Mouse (Mus musculus) hindbrain, embryonic 11.5 days (tissue): ENCODE results near the gene Srgap2. TPM values are rescaled to one million over a fixed set of nuclear protein-coding genes. Genes with fewer than 3 reads are reported as not detected.

Experiments used
- ATAC-seq: fragments of 200-750 bp; cut with Nextera tagmentation; 2 replicates; pipeline ENCODE4 v1.8.0; 2017; ENCODE audit warnings: mild to moderate bottlenecking, moderate TSS enrichment, moderate library complexity; ENCODE audit not compliant: low FRiP score
- DNase-seq: peaks from one replicate; pipeline ENCODE4 v3.0.0-alpha.2; 2015; ENCODE audit warnings: low spot score
- H3K27ac ChIP-seq: fragments of 300-500 bp; sonication (generic); 2 replicates; pipeline ENCODE4 v1.5.1; 2014; ENCODE audit warnings: mild to moderate bottlenecking, low read depth, low read length
- H3K27me3 ChIP-seq: fragments of 300-500 bp; sonication (generic); 2 replicates; pipeline ENCODE4 v1.6.1; 2014; ENCODE audit warnings: mild to moderate bottlenecking, low read length, moderate library complexity, mixed read lengths; ENCODE audit not compliant: control insufficient read depth, insufficient read depth
- H3K36me3 ChIP-seq: fragments of 300-500 bp; sonication (generic); 2 replicates; pipeline ENCODE4 v1.6.1; 2014; ENCODE audit warnings: mild to moderate bottlenecking, low read length, moderate library complexity, mixed read lengths; ENCODE audit not compliant: control insufficient read depth, insufficient read depth
- H3K4me1 ChIP-seq: fragments of 300-500 bp; sonication (generic); replicated peaks from 2 replicates; pipeline ENCODE4 v1.6.1; 2014; ENCODE audit warnings: low read length, mixed read lengths; ENCODE audit not compliant: control insufficient read depth, insufficient read depth
- H3K4me2 ChIP-seq: fragments of 300-500 bp; sonication (generic); replicated peaks from 2 replicates; pipeline ENCODE4 v1.6.1; 2014; ENCODE audit warnings: mild to moderate bottlenecking, low read depth, low read length
- H3K4me3 ChIP-seq: fragments of 300-500 bp; sonication (generic); 2 replicates; pipeline ENCODE4 v1.5.1; 2014; ENCODE audit warnings: low read depth, low read length
- H3K9ac ChIP-seq: fragments of 300-500 bp; sonication (generic); 2 replicates; pipeline ENCODE4 v1.6.1; 2014; ENCODE audit warnings: low read depth, low read length
- H3K9me3 ChIP-seq: fragments of 300-500 bp; sonication (generic); 2 replicates; pipeline ENCODE4 v1.6.1; 2016; ENCODE audit warnings: low read length; ENCODE audit not compliant: control insufficient read depth
- WGBS: fragments of 180-500 bp; shearing (Covaris S2); extraction: QIAGEN DNeasy Blood & Tissue Kit; methylation state at CpG from one replicate; pipeline ENCODE4 v1.1.7; 2014; 5-methylcytosine and 5-hydroxymethylcytosine counted together
- polyA plus RNA-seq: library from polyadenylated mRNA; unstranded; fragments of >200 nt; fragmentation: Nextera tagmentation; extraction: Ambion mirVana; gene quantifications from 2 replicates; pipeline ENCODE4 v1.2.1, GENCODE M21; 2014

Srgap2 gene
- polyA plus RNA-seq, 1 experiment from 2014 or later: 24.8 TPM

DNA sequence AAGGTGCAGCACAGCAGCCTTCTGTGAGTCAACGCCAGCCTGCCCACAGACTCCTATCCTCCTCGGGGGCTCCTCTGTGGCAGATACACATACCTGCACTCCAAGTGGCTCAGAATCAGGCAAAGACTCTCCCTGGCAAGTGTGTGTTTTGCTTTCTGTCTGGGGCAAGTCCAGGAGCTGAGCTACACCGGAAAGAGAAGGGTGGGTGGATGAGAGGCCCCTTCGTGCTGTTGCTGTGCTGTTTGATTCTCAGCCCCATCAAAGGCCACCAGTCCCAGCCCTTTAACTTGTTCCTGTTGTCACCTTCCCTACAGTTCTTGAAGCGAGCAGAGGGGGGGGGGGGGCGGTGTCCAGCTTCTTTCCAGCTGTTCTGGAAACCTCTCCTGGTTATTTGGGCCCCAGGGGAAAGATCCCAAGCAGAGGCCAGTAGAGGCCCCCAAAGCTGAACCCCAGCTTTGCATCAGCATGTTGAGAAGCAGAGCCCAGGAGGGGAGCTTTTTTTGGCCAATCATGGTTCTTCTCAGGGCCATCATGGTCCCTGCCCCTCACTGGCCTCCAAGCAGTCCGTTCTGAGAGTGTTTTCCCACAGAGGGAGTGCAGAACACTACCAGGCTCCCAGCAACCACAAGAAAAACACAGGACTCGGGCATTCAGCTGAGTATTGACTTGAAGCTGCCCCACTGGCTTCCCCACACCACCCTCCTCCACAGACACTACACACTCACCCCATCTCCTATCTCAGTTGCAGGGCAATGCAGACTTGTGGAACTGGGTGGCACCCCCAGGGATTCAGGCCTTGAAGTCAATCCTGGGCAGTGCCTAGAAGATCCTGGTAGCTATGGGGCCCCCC is 248.3 kb downstream of the Srgap2 start:
- H3K4me1 ChIP-seq: no peaks in the 10 kb centered on the region
- 45% methylated on average over 8 of the region's 8 CpGs for WGBS
- H3K9me3 ChIP-seq: no peaks in the 10 kb centered on the region
- H3K9ac ChIP-seq: no peak overlapping the region
- no peaks in the 10 kb centered on the region for H3K27me3 ChIP-seq
- ATAC-seq (no peak), DNase-seq (no peak)
- H3K4me3 ChIP-seq: no peak overlapping the region
- no peak overlapping the region for H3K27ac ChIP-seq
- H3K4me2 ChIP-seq: no peak overlapping the region
- no peaks in the 10 kb centered on the region for H3K36me3 ChIP-seq

DNA sequence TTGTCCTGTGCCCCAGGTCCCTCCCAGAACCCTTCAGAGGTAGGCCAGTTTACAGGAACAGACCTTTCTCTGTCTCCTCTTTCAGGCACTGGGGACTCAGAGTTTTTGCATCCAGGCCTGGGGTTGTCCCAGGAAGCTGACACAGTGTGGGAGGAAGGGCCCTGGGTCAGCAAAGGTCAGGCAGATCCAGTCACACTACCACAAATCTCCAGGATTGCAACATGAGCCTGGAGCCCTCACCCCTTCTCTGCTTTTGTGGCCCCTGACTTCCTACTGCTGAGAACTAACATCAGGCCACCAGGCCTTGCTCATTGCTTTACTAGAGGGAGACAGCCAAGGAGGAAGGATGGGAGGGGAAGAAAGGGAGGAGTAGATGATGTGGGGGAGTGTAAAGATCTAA is 250.3 kb downstream of the Srgap2 start:
- Histone ChIP-seq H3K9ac (no peak overlapping the region), H3K27ac (no peak overlapping the region), H3K36me3 (no peaks in the 10 kb centered on the region), H3K4me3 (no peak overlapping the region), H3K4me1 (no peaks in the 10 kb centered on the region), H3K27me3 (no peaks in the 10 kb centered on the region), H3K4me2 (no peak overlapping the region), H3K9me3 (no peaks in the 10 kb centered on the region)
- ATAC-seq (no peak), DNase-seq (no peak)

DNA sequence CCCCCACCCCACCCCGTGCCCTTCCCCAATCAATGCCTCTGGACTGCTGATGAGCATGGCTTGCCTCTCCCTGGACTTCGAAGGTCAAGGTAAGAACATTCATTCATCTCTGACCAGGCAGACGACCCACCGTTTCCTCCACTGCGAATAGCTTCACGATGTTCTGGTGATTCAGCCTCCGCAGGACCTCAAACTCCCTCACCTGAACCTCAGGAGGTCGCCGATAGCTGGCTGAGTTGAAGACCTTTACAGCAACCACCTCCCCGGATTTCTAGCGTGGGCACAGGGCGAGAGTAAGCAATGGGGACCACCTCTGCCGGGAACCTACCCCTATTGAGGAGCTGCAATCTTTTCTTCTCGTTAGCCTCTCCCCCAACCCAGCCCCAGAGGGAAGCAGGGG is 251.6 kb downstream of the Srgap2 start:
- DNase-seq (no peak), ATAC-seq (no peak)
- Histone ChIP-seq H3K9ac (no peak overlapping the region), H3K9me3 (no peaks in the 10 kb centered on the region), H3K27me3 (no peaks in the 10 kb centered on the region), H3K4me1 (no peaks in the 10 kb centered on the region), H3K36me3 (no peaks in the 10 kb centered on the region), H3K4me3 (no peak overlapping the region), H3K4me2 (no peak overlapping the region), H3K27ac (no peak overlapping the region)
- WGBS: 77% methylated on average over 14 of the region's 14 CpGs

DNA sequence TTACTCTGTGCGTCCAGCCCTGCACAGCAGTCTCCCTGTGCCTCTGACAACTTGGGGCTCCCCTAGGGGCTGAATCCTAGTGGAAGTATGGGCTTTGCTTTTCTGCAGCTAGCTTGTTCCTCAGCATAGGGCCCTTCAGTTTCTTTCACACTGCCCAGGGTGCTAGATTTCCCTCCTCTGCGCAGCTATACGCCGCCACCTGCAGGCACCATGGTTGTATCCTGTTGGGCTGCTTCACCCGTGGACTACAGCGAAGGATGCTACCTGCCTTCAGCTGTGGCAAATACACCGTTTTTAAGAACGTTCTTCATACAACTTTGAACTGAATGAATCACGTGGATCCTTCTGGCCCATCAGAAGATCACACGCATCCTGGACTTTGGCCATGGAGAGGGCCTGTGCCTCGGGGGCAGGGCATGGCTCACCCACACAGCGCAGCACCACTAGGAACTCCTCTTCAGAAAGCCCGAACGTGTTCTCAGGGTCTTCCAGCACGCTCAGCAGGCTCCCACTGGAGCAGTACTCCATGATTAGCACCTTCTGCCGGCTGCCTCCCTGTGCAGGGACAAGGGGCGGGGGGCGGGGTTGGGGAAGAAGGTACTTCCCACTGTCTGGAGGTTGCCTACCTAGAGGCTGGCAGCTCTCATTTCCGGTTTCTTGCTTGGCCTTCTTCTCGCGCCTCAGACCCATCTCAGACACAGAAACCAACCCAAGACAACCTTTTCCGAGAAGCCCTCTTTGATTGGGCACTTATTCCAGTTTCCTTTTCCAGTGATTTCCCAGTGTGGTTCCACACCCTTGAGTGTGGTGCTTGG is 252.2 kb downstream of the Srgap2 start:
- DNase-seq (no peak), ATAC-seq (no peak)
- no peaks in the 10 kb centered on the region; the same call in 1 of the 2 replicates for H3K4me1 ChIP-seq
- no peak overlapping the region for H3K9ac ChIP-seq
- H3K36me3 ChIP-seq: no peaks in the 10 kb centered on the region
- WGBS: 47% methylated on average over 22 of the region's 22 CpGs
- H3K27ac ChIP-seq: no peak overlapping the region
- H3K9me3 ChIP-seq: no peaks in the 10 kb centered on the region
- no peaks in the 10 kb centered on the region for H3K27me3 ChIP-seq
- H3K4me3 ChIP-seq: no peak overlapping the region
- H3K4me2 ChIP-seq: no peak overlapping the region

DNA sequence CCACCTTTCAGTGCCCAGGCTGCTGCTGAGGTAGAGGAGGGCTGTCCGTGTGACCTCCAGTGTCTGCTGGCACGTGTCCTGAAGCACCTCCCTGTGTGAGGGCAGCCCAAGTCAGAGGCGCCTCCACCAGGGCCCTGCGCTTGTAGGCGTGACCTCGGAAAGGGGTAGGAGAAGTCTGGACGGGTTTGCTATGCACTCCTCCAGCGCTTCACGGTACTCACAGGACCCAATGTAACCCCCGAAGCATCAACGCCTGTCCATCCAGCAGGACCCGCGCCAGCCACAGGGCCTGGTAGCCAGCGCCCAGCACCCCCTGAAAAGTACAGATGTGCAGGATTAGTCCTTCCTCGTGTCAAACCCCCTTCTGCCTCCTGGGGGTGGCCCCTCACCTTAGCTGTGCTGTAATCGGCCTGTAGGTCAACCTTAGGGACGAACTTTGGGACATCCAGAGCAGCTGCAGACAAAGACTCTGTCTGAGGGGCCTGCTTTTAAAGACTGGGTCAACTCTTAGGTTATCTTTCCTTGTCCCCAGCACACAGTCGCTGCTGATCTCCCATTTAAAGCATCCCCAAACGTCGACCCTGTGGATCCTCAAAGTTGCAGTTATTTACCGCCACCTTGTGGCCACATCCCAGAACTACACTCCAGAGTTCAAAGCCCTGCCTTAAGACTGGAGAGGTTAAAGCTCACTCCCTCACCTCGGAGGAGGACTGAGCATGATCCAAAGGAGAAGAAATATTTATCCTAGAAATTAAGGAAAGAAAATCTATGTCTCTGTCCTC is 257.2 kb downstream of the Srgap2 start:
- no peak overlapping the region for H3K4me3 ChIP-seq
- no peaks in the 10 kb centered on the region for H3K36me3 ChIP-seq
- H3K4me1 ChIP-seq: no peaks in the 10 kb centered on the region; the same call in 1 of the 2 replicates
- 0 out of 2 replicates have a peak overlapping the region, but pooled peaks have one; percentile 14 for H3K4me2 ChIP-seq
- 27% methylated on average over 22 of the region's 22 CpGs for WGBS
- H3K27ac ChIP-seq: no peak overlapping the region
- ATAC-seq: peak; percentile 64
- H3K9me3 ChIP-seq: no peaks in the 10 kb centered on the region
- peak overlapping the region; percentile 45; the same call in 1 of the 2 replicates for H3K9ac ChIP-seq
- peak; percentile 91 for DNase-seq
- no peaks in the 10 kb centered on the region for H3K27me3 ChIP-seq

DNA sequence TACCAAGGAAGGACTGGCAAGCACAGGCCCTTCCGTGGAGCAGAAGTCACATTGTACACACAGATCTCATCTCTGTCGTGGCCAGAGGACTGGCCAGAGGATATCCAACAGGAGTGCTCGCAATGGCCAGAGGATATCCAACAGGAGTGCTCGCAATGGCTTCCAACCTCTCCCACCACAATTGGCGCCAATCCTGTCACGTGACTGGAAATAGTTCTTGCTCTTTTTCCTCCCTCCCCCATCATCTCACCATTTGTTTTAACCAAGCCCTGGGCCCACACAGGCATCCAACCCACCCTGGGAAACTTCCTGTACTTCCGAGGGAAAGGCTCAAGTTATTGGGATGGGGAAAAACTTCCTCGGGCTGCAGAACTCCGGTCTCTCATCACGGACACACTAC is 258.4 kb downstream of the Srgap2 start:
- H3K36me3 ChIP-seq: no peaks in the 10 kb centered on the region
- H3K4me2 ChIP-seq: no peak overlapping the region
- DNase-seq (no peak), ATAC-seq (no peak)
- H3K9me3 ChIP-seq: no peaks in the 10 kb centered on the region
- WGBS: 85% methylated on average over 10 of the region's 10 CpGs
- H3K4me3 ChIP-seq: no peak overlapping the region
- H3K27me3 ChIP-seq: no peaks in the 10 kb centered on the region
- no peak overlapping the region for H3K27ac ChIP-seq
- H3K9ac ChIP-seq: no peak overlapping the region
- H3K4me1 ChIP-seq: no peaks in the 10 kb centered on the region; the same call in 1 of the 2 replicates

DNA sequence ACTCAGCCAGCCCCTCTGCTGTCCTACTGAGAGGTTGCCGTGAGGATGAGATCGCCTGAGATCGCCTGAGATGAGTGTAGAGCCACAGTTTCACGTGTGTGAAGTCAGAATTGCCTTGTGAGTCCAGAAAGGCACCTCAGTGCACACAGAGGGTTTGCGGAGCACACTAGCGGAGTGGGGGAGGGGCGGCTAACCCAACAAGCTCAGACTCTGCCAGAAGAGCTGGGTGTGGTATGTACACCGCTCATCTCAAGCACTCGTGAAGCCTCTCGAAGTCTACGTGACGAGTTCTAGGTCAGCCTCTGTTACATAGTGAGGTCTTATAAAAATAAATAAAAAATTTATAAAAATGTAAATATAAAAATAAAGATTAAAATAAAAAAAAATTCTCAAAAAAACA is 263.2 kb downstream of the Srgap2 start:
- Histone ChIP-seq H3K36me3 (no peaks in the 10 kb centered on the region), H3K9me3 (no peaks in the 10 kb centered on the region), H3K4me1 (no peaks in the 10 kb centered on the region; the same call in 1 of the 2 replicates), H3K4me2 (no peak overlapping the region), H3K27me3 (no peaks in the 10 kb centered on the region), H3K27ac (no peak overlapping the region), H3K9ac (no peak overlapping the region), H3K4me3 (no peak overlapping the region)
- 74% methylated on average over 12 of the region's 12 CpGs for WGBS
- no peak for DNase-seq
- ATAC-seq: no peak

DNA sequence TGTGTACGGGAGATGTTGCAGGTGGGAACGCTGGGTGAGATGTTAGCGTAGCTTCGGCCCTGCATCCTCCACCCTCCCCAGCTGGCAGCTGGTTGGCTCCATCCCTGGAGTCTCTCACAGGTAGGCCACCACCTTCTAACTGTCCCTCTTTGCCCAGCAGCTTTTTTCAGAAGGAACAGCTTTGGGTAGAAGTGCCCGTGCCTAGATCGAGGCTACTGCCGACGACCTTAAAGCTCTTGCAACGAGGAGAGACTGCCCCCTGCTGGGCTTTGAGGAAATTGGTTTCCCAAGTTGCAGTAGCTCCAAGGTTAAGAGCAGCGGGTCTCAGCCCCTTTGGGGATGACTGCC is 266.9 kb downstream of the Srgap2 start:
- H3K27ac ChIP-seq: no peak overlapping the region
- DNase-seq: peak; percentile 86
- no peaks in the 10 kb centered on the region for H3K9me3 ChIP-seq
- no peak for ATAC-seq
- no peaks in the 10 kb centered on the region for H3K36me3 ChIP-seq
- no peaks in the 10 kb centered on the region for H3K27me3 ChIP-seq
- no peaks in the 10 kb centered on the region; the same call in 1 of the 2 replicates for H3K4me1 ChIP-seq
- no peak overlapping the region for H3K9ac ChIP-seq
- 25% methylated on average over 10 of the region's 10 CpGs for WGBS
- no peak overlapping the region for H3K4me3 ChIP-seq
- H3K4me2 ChIP-seq: no peak overlapping the region
